Comparison of ENCODE assay signal across 25 mouse cellular contexts in the genomic region with DNA sequence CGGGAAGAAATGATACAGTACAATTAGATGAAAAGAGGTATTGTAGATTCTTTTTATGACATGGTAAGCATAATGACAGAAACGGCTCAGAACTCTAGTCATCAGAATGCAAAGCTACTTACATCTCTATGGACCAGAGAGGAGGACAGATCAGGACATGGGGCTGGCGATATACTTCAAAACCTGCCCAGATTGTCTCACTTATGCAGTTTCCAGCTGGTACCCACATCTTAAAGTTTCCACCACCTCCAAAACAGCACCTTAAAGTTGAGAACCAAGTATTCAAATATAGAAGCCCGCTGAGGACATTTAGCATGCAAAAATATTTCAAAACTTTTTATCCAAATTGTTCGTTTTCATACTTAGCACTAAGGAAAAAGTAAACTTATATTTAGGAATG.
"Had no signal": no experiment of that assay in that cellular context is flagged by ENCODE, and none has a peak within 500 bp of the region (broad histone marks: within the 10 kb centered on the region; RNA-seq: fewer than 3 reads in every experiment).

No protein-coding gene starts in this region.

- H3K27ac ChIP-seq: gastrocnemius, adult 2 months; heart, embryonic 10.5 days; hindbrain, embryonic 10.5 days; hindbrain, embryonic 12.5 days; hindbrain, embryonic 14.5 days; intestine, embryonic 15.5 days; layer of hippocampus, adult 2 months; limb, embryonic 10.5 days; limb, embryonic 12.5 days; liver, embryonic 13.5 days had no signal

- H3K4me3 ChIP-seq: gastrocnemius, adult 2 months; heart, embryonic 10.5 days; heart, embryonic 12.5 days; hindbrain, embryonic 10.5 days; hindbrain, embryonic 12.5 days; intestine, embryonic 15.5 days; layer of hippocampus, adult 2 months; limb, embryonic 10.5 days; limb, embryonic 12.5 days; liver, embryonic 13.5 days had no signal

- DNase-seq: gastrocnemius, adult 2 months; gastrocnemius, postnatal 10 days; gastrocnemius, postnatal 25 days; heart, adult 18-20 months; heart, postnatal 10 days; heart, postnatal 4 days; kidney, adult 18-20 months; kidney, adult 8-10 months; kidney, postnatal 10 days; kidney, postnatal 25 days; kidney, postnatal 4 days; liver; liver, embryonic 13.5 days had no signal

- ATAC-seq: hindbrain, embryonic 16.5 days; inflammation-experienced regulatory T-cells, adult 6 months; intestine, embryonic 15.5 days; intestine, postnatal 0 days had no signal
